Mouse (Mus musculus) layer of hippocampus, postnatal 10 days (tissue): Measurements from ENCODE around the gene Hmgn1. TPM values are rescaled to one million over a fixed set of nuclear protein-coding genes. Genes with fewer than 3 reads are reported as not detected.
A peak's percentile ranks its signal among the peaks of the same experiment; 100 is the strongest.
"Not testable (repeated sequence)": the region's sequence is repeated elsewhere in the genome, so short reads cannot be mapped to it uniquely, and the experiment has no call there.

ENCODE experiments used
- DNase-seq, 2 experiments: peaks; one replicate each; pipeline ENCODE4 v3.0.0; 2021; ENCODE audit warnings: low spot score in 2 of 2
- total RNA-seq, 2 experiments: library from RNA; stranded (reverse); gene quantifications; 2 replicates each; pipeline ENCODE4 v1.2.3; 2021

Hmgn1 gene
- total RNA-seq, 2 experiments from 2014 or later = 82.0 to 110 TPM

DNA sequence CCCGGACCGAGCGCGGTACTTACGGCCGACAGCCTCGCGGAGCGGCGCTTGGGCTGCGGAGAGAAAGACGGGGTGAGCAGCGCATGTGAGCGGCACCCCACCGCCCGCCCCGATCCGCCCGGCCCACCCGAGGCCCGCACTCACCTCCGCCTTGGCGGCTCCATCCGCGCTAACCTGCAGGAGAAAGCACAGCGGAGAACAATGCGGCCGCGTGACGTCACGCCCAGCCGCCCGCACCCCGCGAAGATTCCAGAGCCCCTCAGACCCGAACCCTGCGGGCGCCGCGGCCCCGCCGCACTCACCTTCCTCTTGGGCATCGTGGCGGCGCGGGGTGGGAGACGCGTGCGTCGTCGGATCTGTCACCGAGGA lies 257 bp downstream of the Hmgn1 start:
- DNase-seq = no peak

DNA sequence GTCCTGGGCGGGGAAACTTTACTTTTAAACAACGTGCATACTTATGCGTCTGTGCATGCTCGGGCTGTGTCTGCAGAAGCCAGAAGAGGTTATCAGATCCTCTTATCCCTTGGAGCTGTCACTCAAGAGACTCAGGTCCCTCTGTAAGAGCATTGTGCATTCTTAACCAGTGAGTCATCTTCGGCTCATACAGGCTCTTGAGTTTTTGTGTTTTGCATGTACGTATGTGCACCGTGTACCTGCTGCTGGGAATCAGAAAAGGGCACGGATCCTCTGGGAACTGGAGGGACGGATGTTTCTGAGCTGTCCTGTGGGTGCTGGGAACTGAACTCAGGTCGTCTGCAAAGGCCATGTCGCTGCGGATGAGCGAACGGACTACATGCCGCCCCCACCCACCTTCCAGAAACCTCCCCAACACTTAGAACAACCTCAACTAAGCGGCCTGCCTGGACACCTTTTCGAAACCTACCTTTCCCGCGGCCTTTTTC lies 801 bp downstream of the Hmgn1 start:
- DNase-seq = no peak

DNA sequence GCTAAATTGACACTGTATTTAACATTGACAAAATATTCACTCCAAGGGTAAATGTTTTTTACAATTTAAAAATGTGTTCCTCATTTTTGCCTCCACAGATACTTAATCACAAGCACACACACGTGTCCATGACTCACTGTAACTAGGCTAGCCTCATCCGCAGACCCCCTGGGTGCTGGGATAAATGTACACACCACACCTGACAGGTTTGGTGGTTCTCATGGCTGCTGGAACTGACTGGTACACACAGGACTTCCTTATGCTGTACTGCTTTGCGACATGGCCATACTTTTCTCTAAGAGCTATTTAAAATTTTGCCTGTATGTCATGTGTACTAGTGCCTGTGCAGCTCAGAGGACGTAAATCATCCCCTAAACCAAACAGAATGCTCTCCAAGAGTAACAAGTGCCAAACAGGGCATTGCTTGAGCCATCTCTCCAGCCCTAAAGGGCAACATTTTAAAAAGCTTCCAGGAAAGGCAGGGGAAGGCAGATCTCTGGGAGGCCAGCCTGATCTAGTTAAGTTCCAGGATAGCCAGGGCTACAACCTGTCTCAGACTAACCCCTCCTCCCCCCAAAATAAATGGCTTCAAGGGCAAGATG lies 7.4 kb downstream of the Hmgn1 start:
- DNase-seq = no peak

DNA sequence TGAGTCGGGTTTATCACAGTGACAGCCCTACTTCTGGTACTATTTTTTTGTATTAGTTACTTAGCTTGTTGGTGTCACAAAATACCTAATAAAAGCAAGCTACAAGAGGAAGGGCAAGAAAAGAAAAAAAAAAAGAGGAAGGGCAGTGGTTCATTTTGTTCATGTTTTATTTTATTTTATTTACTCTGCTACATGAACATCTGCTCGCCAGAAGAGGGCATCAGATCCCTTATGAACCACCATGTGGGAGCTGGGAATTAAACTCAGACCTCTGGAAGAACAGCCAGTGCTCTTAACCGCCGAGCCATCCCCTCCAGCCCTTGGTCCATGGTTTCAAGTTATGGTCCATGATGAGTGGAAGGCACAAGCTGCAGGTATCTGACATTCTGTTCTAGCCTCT lies 12.8 kb downstream of the Hmgn1 start:
- no peak for DNase-seq

DNA sequence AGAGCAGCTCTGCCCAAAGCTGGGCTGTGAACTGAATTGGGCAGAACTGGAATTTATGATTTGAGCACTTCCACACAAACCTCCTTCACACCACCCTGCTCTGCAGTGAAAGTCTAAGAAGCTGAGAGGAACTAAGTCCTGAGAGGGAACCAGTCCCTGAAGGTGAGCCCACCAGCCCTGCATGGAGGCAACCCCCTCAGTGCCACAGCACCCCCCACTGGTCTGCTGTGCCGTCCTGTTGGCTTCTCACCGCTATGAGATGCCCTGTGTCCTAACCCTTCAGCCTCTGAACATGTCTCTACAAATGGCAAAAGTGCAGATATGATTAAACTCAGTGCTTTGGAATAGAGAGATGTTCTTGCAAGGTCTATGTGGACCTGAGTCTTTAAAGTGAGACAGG lies 14.8 kb downstream of the Hmgn1 start:
- no peak for DNase-seq

DNA sequence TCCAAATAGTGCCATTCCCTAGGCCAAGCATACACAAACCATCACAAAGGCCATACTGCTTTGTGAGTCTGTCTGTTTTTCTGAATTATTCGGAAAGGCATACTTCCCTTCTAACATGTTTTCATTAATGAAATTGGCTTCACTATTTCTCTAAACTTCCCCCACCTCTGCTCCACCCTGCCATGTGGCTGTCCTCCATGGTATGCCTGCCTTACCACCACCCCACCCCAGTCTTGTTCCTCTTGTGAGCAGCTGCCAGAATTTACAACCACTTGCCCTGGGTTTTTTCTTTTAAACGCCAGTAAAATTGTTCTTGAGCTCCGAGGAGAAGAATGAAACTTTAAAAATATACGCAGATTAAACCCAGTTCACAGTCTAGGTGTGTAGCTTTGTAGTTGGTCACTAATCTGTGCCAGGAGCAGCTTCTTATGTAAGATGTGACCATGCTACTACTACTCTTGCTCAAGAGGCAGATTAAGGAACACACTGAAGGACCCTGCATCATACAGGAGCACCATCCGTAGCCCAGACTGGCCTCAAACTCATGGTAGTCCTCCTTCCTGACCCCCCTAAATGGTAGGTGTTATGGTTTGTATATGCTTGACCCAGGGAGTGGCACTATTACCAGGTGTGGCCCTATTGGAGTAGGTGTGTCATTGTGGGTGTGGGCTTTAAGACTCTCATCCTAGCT lies 16.7 kb downstream of the Hmgn1 start:
- no peak for DNase-seq

DNA sequence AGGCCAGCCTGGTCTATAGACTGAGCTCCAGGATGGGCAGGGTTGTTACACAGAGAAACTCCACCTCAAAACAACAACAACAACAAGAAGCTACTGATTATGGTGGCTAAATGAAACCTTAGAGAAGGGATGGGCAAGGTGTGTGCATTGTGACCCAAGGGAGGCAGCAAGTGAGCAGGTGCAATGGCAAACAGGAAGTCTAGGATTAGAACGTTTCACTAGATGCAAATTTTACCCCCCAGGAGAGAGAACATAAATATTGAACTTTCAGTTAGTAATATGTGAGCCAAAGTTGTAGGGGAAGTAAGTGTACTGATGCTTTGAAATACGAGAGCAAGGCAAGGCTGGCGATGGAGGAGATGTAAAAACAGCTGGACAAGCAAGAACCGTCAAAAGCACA lies 17.9 kb downstream of the Hmgn1 start:
- no peak for DNase-seq

DNA sequence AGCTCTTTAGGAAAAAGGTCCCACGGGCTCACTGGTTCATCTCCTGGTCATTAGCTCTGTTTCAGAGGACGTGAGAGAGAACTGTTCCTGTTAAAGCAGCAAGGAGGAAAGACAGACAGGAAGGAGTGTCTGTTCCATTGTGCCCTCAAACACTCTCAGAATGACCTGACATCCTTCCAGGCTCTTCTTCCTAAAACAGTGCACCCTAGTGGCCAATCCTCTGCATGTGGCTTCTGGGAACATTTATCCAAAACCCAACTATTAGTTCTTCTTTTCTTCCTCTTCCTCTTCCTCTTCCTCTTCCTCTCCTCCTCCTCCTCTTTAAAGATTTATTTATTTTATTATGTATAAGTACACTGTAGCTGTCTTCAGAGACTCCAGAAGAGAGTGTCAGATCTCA lies 24.5 kb downstream of the Hmgn1 start:
- DNase-seq = no peak

DNA sequence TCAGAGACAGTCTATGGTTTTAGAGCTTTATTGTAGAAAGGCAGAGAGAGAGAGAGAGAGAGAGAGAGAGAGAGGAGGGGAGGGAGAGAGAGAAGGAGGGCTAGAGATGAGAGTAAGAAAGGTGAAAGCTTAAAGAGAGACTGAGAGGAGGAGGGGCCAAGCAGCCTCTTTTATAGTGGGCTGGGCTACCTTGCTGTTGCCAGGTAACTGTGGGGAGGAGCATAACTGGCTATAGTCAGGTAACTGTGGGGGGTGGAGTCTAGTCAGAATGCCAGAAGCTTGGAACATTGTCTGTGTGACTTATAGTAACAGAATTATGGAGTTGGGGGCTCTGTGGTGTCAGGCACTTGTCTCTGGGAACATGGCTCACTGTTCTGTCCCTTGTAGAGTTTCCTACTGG lies 29.7 kb downstream of the Hmgn1 start:
- DNase-seq = not testable (repeated sequence)

DNA sequence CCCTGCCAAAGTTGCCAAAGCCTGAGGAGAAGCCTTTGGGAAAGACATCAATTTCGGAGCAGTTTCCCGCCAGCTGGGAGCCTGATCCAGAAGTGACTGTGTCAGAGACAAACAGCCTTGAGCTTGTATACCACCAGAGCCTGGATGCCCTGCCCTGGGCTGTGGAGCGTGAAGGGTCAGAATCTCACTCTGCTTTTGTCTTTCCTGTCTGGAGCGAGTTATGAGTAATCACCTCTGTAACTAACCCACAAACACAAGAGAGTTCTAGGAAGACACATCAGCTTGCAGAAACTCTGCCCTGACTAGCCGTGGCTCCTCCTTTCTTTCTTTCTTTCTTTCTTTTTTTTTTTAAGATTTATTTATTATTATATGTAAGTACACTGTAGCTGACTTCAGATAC lies 31.6 kb downstream of the Hmgn1 start:
- DNase-seq = no peak

DNA sequence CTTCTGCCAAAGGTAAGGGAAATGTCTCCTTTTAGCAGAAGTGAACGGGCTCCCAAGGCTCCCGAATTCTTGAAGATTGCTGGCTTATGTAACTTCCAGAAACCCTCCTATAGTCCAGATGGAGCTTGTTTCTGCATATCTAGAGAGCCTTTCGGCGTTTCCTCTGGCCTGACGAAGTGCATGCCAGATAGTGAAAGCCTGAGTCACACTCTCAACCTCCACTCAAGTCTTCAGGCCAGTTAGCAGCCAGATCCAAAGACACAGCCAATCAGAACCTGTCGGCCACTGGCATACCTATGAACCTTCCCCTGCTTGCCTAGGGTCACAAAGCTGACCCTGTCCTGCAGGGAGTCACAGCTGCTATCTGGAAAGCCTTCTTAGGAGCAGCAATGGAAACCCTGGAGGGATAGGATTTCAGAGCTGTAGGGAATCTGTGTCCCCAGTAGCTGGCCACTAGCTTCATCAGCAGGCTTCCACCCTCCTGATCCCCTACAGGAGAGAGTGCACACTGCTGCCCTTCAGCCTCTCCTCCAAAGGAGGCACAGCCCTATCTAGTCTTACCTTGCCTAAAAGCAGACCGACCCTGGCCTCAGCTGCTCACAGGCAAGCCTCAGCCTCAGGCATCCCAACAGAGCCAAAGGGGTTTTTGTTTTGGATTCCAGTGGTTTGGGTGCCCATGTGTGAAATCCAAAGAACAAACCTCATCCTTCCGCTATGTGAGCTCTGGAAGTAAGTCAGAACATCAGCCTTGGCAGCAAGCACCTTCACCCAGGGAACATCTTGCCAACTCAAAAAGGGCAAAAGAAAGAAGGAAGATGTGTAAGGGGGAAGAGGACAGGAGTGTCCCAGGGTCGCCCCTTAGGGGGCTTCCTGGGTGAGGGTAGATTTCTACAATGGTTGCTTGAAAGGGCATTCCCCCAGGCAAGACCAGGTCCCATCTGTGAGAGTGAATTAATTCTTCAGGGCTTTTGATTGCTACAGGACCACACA lies 35.7 kb downstream of the Hmgn1 start:
- no peak for DNase-seq

DNA sequence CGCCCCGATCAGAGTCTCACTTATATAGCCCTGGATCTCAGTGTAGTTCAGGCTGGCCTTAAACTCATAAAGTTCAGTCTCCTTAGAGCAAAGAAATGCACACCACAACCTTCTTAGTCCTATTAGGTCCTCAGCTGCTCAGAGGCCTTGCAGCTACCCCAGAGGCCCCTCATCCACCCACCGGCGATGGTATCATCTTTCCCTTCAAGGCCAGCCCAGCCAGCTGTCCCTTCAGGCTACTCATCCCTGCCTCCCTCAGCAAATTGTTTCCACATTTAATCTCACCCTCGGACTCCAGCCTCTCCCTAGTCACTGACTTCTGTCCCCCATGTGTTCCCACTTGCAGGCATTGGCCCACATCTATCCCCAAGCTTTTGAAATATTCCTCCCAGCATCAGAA lies 39.4 kb downstream of the Hmgn1 start:
- DNase-seq = no peak

DNA sequence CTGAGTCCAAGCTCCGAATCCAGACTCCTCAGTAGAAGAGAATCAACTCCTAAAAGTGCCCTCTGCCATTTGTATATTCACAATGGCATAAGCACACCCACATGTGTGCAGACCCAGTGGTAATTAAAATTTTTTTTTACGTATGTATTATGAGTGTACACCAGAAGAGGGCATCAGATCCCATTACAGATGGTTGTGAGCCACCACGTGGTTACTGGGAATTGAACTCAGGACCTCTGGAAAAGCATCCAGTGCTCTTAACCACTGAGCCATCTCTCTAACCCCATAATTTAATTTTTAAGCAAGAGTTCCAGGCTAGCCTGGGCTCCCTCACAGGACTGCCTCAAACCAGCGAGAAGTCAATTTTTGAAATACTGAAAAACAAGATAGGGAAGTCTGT lies 40.1 kb downstream of the Hmgn1 start:
- no peak for DNase-seq

DNA sequence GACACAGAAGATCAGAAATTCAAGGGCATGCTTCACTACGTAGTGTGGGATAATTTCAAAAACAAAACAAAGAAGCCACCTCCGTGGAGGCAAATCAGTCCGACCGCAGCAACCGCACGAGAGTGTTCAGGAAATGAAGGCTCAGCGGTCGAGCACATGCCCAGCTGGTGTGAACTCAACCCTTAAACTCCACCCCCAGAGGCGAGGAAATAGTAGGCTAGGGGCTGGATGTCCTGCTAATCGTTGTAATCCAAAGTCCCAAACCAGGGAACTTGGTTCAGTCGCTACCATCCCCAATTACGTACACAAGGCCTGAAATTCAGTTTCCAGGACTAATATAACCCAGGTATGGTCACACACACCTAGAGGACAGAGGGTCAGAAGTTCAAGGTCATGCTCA lies 40.5 kb downstream of the Hmgn1 start:
- no peak for DNase-seq

DNA sequence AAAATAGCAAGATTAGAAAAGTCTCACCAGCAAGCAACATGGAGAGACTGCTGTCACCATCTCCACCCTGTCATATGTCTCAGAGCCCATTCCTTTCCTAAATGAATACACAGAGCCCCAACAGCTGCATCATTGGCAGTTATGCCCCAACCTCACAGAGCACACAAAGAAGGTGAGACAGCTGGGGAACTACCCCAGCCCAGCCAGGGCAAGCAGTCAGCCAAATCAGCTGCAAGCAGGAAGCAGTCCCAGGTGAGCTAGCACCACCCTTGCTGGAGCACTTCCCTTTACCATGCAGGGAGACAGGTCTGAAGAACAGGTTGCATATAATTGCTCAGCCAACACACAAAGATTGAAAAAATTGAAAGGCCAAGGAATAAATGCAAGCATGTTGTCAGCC lies 41.9 kb downstream of the Hmgn1 start:
- DNase-seq = no peak

DNA sequence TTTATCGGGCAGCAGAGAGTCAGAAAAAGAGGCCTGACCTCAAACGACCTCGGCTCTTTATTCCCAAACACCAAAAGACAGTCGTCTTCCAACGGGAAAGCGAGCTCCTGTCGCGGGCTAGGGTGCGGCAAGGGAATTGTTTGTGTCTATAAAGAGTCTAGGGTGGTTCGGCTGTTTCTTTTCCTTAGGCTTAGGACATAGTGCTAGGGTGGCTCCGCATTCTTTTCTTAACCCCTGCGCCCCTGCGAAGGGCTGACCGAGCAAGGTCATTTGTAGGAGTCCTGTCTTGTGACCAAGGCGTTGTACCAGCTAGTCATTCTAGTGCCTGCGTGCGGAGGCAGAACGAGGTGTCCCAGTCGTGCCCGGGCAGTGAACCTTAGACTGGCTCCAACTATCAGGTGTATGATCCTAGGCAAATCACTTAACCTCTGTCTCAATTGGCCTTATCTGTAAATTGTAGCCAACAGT lies 44.3 kb downstream of the Hmgn1 start:
- DNase-seq = no peak

DNA sequence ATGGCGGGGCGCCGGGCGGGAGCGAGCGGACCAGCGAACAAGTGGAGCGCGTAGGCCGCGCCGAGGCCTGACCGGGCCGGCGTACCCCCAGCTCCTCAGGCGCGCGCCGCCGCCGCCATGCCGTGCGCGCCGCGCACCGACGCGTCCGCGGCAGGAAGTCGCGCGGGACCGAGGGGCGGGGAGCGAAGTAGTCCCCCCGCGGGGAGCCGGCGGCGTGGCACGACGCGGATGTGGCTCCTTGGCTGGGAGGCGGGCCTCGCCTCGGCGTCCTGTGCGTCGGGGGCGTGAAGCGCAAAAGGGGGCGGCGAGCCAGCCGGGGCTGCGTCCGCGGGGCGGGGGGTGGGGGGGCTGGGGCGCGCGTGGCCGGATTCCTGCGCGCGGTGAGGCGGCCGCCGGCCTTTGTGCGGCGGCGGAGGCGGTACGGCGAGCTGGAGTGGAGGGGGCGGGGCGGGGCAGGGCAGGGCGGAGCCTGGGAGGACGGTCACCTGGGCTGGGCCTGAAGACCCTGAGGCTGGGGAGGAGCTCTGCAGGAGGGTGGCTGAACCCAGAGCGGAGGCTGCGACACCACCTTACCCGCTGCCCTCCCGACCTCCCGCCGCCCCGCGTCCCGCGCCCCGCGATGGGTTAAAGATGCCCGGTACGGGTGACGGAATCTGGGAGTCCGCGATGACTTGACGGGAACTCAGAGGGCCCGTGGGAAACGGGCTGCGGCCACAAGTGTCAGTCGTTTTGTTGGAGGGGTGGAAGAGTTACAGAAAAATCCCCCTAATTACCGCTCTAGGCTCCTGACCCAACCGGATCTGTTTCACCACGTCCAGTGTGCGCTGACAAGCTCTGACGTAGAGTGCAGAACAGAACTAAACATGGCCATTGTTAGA lies 45.0 kb downstream of the Hmgn1 start, which contains the start of gene Brwd1:
Brwd1 (minus strand) TSS at position 226 of the 878 bp plus-strand sequence.
- peak; percentile 85 to 93 for DNase-seq

DNA sequence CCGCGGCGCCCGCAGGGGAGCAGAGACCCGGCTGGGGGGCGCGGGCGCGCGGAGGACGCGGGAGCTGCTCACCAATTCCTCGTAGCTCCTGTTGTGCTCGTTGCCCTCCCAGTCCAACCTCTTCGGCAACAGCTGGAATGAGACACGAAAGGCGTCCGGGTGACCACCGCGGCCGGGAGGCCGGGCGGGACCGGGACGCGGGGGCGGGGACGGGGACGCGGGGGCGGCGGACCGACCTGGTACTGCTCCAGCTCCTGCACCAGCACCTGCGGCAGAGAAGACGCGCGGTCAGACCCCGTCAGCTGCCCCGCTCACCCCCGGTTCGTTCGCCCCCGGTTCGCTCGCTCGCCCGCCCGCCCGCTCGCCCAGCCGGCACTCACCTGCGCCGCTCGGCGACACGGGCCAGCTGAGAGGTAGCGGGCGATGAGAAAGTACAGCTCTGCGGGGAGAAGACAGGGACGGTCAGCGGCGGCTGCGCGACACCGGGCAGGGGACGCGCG lies 45.7 kb downstream of the Hmgn1 start:
- no peak for DNase-seq

DNA sequence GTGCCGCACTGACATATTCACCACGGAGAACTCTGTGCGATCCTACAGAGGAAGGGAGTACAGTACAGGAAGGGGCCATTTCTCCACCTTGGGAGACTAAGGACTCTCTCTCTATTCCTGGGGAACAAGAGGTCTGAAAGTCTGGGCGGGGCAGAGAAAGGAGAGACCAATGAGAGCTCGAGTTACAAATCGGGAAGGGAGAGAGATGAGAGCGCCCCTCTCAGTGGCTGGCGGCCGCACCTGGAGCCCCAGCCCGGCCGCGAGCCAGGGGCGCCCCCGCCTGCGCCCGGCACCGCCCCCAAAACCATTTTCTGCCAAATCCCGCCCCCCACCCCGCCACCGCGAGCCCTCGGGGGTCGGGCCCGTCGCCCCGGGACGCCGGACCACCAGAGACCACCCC lies 46.2 kb downstream of the Hmgn1 start:
- peak; percentile 94 to 96 for DNase-seq

DNA sequence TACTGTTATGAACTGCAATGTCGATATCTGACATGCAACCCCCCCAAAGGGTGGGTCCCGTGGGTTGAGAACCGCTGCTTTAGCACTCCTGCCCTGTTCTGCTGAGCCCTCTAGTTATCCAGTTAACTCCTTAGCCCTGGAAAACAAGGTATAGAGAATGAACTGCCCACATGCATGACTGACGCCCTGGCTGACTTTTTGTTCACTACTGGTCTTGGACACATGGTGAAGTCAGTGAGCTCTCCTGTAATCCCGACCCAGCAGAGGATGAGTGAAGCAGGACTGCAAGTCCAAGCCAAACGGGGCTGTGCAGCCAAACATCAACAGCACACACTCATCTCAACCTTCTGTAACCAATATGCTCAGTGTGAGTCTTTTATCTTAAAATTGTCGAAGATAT lies 47.0 kb downstream of the Hmgn1 start:
- DNase-seq = no peak
